Mouse (Mus musculus): ENCODE measurements around the gene AI467606. TPM values are rescaled to one million over a fixed set of nuclear protein-coding genes. Genes with fewer than 3 reads are reported as not detected.

Gene AI467606
- polyA plus RNA-seq, 1 experiment from 2014 or later = 0.47 TPM

- Histone ChIP-seq H3K4me2 (ENCODE audit: low read depth, low read length, severe bottlenecking) (no peak overlapping the region), H3K4me3 (ENCODE audit: low read depth, low read length) (no peak overlapping the region), H3K27me3 (ENCODE audit: control insufficient read depth, insufficient read depth, low read length) (no peaks in the 10 kb centered on the region), H3K9ac (ENCODE audit: low read length) (no peak overlapping the region), H3K36me3 (ENCODE audit: control insufficient read depth, insufficient read depth, low read length) (no peaks in the 10 kb centered on the region), H3K4me1 (replicated peaks; ENCODE audit: control insufficient read depth, insufficient read depth, low read length) (no peaks in the 10 kb centered on the region), H3K27ac (ENCODE audit: low read depth, low read length) (no peak overlapping the region), H3K9me3 (ENCODE audit: control insufficient read depth, low read length) (no peaks in the 10 kb centered on the region)
- ATAC-seq (replicated peaks; ENCODE audit: low FRiP score) = no peak
- WGBS = 88% methylated on average over 4 of the region's 4 CpGs
- DNase-seq (ENCODE audit: low spot score) = no peak
Measured at GRCm38 (mm10) chr7:127142666-127143065, 51.5 kb downstream of the AI467606 start.

Small RNAs within 50 kb of the gene (microRNA-seq; reads per million reads assigned to microRNA genes)
- gene Gm44343 (ENCODE audit: insufficient number of aligned reads) = not detected

Other genes starting within 250 kb of the AI467606 start
- gene Doc2a, start 243.9 kb upstream of the AI467606 start, polyA plus RNA-seq (2014; fragmentation: Nextera tagmentation; extraction: Ambion mirVana) = 9.3 and 11.2 TPM in 2 replicates
- 29.9 and 38.8 TPM in 2 replicates for gene Hirip3, start 229.4 kb upstream of the AI467606 start, polyA plus RNA-seq (2014; fragmentation: Nextera tagmentation; extraction: Ambion mirVana)
- gene Ino80e, start 229.0 kb upstream of the AI467606 start, polyA plus RNA-seq (2014; fragmentation: Nextera tagmentation; extraction: Ambion mirVana) = 117 and 118 TPM in 2 replicates
- 43.4 and 44.8 TPM in 2 replicates for gene Taok2, start 206.7 kb upstream of the AI467606 start, polyA plus RNA-seq (2014; fragmentation: Nextera tagmentation; extraction: Ambion mirVana)
- 21.3 and 24.4 TPM in 2 replicates for gene Tmem219, start 168.4 kb upstream of the AI467606 start, polyA plus RNA-seq (2014; fragmentation: Nextera tagmentation; extraction: Ambion mirVana)
- 26.5 and 28.8 TPM in 2 replicates for gene Kctd13, start 162.5 kb upstream of the AI467606 start, polyA plus RNA-seq (2014; fragmentation: Nextera tagmentation; extraction: Ambion mirVana)
- 0.25 and 0.40 TPM in 2 replicates for gene Asphd1, start 141.8 kb upstream of the AI467606 start, polyA plus RNA-seq (2014; fragmentation: Nextera tagmentation; extraction: Ambion mirVana)
- gene Sez6l2, start 140.8 kb upstream of the AI467606 start, polyA plus RNA-seq (2014; fragmentation: Nextera tagmentation; extraction: Ambion mirVana) = 6.3 and 6.7 TPM in 2 replicates
- gene Cdipt, start 115.4 kb upstream of the AI467606 start, polyA plus RNA-seq (2014; fragmentation: Nextera tagmentation; extraction: Ambion mirVana) = 68.0 and 78.7 TPM in 2 replicates
- gene Cdiptos, start 115.3 kb upstream of the AI467606 start, polyA plus RNA-seq (2014; fragmentation: Nextera tagmentation; extraction: Ambion mirVana) = 0.88 and 1.4 TPM in 2 replicates
- gene Mvp, start 76.7 kb upstream of the AI467606 start, polyA plus RNA-seq (2014; fragmentation: Nextera tagmentation; extraction: Ambion mirVana) = 3.9 and 4.4 TPM in 2 replicates
- gene Pagr1b, start 74.9 kb upstream of the AI467606 start, polyA plus RNA-seq (2014; fragmentation: Nextera tagmentation; extraction: Ambion mirVana) = not detected in 2 replicates
- gene Pagr1a, start 74.0 kb upstream of the AI467606 start, polyA plus RNA-seq (2014; fragmentation: Nextera tagmentation; extraction: Ambion mirVana) = 60.5 and 72.4 TPM in 2 replicates
- gene Gm42742, start 70.3 kb upstream of the AI467606 start, polyA plus RNA-seq (2014; fragmentation: Nextera tagmentation; extraction: Ambion mirVana) = 60.9 and 64.7 TPM in 2 replicates
- 9.6 and 10.3 TPM in 2 replicates for gene Prrt2, start 70.1 kb upstream of the AI467606 start, polyA plus RNA-seq (2014; fragmentation: Nextera tagmentation; extraction: Ambion mirVana)
- 106 and 132 TPM in 2 replicates for gene Maz, start 64.3 kb upstream of the AI467606 start, polyA plus RNA-seq (2014; fragmentation: Nextera tagmentation; extraction: Ambion mirVana)
- gene Kif22, start 48.9 kb upstream of the AI467606 start, polyA plus RNA-seq (2014; fragmentation: Nextera tagmentation; extraction: Ambion mirVana) = 207 and 208 TPM in 2 replicates
- not detected in 2 replicates for gene Zg16, start 4.0 kb upstream of the AI467606 start, polyA plus RNA-seq (2014; fragmentation: Nextera tagmentation; extraction: Ambion mirVana)
- 5.4 and 5.5 TPM in 2 replicates for gene Qprt, start 30.9 kb downstream of the AI467606 start, polyA plus RNA-seq (2014; fragmentation: Nextera tagmentation; extraction: Ambion mirVana)
- 0.11 and 0.12 TPM in 2 replicates for gene Spn, start 46.5 kb downstream of the AI467606 start, polyA plus RNA-seq (2014; fragmentation: Nextera tagmentation; extraction: Ambion mirVana)
- gene Cd2bp2, start 104.7 kb downstream of the AI467606 start, polyA plus RNA-seq (2014; fragmentation: Nextera tagmentation; extraction: Ambion mirVana) = 96.5 and 104 TPM in 2 replicates
- gene Tbc1d10b, start 117.1 kb downstream of the AI467606 start, polyA plus RNA-seq (2014; fragmentation: Nextera tagmentation; extraction: Ambion mirVana) = 31.7 and 36.5 TPM in 2 replicates
- 11.2 and 11.3 TPM in 2 replicates for gene Mylpf, start 117.5 kb downstream of the AI467606 start, polyA plus RNA-seq (2014; fragmentation: Nextera tagmentation; extraction: Ambion mirVana)
- gene Zfp553, start 141.7 kb downstream of the AI467606 start, polyA plus RNA-seq (2014; fragmentation: Nextera tagmentation; extraction: Ambion mirVana) = 41.8 and 43.3 TPM in 2 replicates
- gene Sept1, start 141.8 kb downstream of the AI467606 start, polyA plus RNA-seq (2014; fragmentation: Nextera tagmentation; extraction: Ambion mirVana) = 32.8 and 36.6 TPM in 2 replicates
- gene Zfp771, start 152.9 kb downstream of the AI467606 start, polyA plus RNA-seq (2014; fragmentation: Nextera tagmentation; extraction: Ambion mirVana) = 53.8 and 62.5 TPM in 2 replicates
- gene Dctpp1, start 169.3 kb downstream of the AI467606 start, polyA plus RNA-seq (2014; fragmentation: Nextera tagmentation; extraction: Ambion mirVana) = 265 and 279 TPM in 2 replicates
- gene Sephs2, start 182.7 kb downstream of the AI467606 start, polyA plus RNA-seq (2014; fragmentation: Nextera tagmentation; extraction: Ambion mirVana) = 86.2 and 87.0 TPM in 2 replicates
- gene Itgal, start 204.9 kb downstream of the AI467606 start, polyA plus RNA-seq (2014; fragmentation: Nextera tagmentation; extraction: Ambion mirVana) = 0.21 and 0.29 TPM in 2 replicates

Measured in forebrain, embryonic 11.5 days (tissue).